Mouse (Mus musculus) adrenal gland, adult 18-20 months (tissue): ENCODE measurements around the gene Rras2. TPM values are rescaled to one million over a fixed set of nuclear protein-coding genes. Genes with fewer than 3 reads are reported as not detected.
A peak's percentile ranks its signal among the peaks of the same experiment; 100 is the strongest.

Experiments
- DNase-seq, 2 experiments: peaks; one replicate each; pipeline ENCODE4 v3.0.0; 2021 to 2022; ENCODE audit warnings: low spot score in 2 of 2
- total RNA-seq, 2 experiments: library from RNA; stranded (reverse); gene quantifications; 1 replicate in 1 of 2; 2 replicates in 1 of 2; pipeline ENCODE4 v1.2.3; 2021

Gene Rras2
- total RNA-seq, 2 experiments from 2014 or later, result 30.5 to 53.7 TPM

DNA sequence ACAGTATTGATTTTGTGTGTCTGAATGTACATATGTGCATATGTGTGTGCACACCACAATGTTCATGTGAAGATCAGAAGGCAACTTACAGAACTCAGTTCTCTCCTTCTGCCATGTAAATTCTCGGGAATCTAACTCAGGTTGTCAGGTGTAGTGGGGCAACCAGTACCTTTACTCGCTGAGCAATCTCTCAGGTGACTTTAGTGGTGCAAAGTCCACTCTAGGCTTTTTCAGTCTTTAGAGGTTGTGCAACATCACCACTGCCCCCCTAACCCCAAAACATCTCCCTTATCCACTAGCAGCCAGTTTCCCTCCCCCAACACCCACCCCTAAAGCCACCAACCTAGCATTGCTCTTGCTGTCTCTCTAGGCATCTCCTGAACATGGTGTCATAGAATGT, 43.0 kb downstream of the Rras2 start:
- no peak for DNase-seq

DNA sequence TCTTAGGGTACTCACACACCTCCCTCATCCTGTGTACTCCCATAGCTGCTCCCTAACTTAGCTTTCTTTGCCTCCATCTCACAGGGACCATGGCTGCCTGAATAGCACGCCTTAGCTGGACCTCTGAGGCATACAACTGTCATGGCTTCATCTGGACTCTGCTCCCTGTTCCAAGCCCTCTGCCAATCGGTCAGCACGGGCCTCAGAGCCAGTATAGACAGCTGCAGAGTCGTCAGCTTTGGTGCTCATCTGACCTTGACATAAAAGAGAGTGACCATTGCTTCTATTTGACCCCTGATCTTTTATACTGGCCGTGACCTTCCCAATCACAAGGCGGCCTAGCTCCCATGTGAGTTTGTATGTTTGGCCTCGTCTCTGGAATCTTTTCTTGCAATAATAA, 43.4 kb downstream of the Rras2 start:
- no peak for DNase-seq

DNA sequence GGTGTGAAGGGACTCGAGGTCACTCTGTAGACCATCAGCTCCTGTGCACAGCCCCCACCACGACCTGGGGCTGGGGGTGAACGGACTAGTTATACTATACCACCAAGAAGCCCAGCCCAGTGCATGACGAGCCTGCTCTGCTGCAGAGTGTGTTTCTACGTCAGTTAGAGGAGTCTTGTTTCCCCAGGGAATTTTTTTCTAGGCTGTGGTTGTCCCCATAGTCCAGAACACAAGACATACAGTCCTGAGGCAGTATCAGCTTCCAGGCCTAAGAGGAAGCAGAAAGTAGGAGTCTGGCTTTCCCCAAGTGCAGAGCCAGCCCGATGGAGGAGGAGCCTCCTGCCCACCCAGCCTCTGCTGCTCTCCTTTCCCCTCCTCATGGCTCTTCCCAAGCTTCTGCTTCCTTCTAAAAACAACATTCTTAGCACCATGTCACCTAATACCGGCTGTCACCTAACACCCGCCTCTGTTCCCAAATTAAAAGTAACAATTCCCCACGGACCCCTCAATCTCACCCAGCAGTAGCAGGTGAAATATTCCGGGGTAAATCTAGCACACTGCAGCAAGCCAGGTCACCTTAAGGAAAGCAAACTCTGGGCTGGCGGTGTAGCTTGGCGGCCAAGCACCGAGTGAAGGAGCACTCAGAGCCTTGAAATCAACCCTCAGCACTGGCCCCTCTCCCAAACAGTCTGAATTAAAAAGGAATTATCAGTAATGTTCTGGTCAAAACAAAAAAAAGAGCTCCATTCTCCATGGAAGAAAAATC, 45.5 kb downstream of the Rras2 start:
- DNase-seq, result no peak

DNA sequence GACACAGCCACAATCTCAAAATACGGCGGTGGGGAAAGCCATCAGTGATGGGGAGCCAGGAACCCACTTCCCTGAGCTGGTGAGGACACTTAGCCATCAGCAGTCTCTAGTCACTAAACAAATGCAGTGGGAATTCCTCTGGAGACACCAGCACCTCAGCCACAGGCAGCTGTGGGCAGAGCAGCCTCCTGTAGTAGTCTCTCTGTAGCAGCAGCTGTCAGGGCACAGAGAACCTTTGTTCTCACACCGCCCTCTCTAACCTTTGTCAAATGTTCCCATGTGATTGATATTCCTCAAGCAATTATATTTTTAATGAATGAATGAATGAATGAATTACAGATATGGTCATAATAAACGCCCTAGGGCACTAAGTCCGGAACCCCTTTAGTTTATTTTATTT, 46.2 kb downstream of the Rras2 start:
- no peak for DNase-seq

DNA sequence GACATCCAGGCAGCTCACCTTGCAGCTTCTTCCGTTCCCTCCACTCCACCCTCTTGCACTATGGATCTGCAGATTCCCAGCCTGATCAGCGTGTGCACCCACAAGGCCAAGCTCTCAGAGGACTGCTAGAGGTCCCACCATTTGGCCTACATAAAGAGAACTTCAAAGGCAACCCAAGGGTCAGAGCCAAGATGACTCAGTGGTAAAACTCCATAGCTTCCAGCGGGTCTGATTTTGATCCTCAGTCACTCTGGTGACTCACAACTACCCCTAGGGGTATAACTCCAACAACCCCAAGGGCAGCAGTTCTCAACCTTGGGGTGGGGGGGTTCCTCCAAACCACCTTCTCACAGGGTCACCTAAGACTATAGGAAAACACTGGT, 47.1 kb downstream of the Rras2 start:
- peak in 1 of 2 experiments; percentile 17 for DNase-seq

DNA sequence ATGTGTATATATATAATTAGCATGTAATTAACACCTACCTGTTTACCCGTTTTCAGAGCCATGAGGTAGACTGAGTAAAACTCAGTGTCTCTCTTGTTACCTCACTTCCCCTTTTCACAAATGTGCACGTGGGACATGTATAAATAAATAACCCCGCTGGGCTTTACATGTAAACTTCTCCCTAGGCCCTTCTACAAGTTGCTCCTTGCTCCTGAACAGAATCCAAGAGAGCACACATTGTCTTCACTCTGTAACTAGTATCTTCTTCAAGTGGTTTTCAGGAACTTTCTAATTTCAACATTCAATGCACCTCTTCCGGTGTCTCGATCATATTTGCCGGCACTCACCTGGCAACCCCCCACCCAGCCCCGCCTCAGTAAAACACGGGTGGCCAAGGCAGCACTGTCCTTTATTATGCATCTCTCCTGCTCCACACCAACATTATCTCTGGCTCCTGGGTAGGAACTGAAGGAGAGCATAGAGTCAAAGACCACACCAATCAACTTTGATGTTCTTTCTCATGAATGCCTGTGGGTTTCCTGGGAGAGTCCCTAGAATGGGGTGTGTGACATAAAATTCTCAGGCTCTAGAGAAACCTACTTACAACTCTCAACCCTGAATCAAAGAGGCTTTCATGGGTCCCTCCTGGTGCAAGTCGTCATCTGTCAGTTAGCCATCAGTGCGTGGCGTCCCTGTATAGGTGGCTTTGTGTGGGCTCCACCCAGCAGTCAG, 47.7 kb downstream of the Rras2 start:
- DNase-seq, result no peak

DNA sequence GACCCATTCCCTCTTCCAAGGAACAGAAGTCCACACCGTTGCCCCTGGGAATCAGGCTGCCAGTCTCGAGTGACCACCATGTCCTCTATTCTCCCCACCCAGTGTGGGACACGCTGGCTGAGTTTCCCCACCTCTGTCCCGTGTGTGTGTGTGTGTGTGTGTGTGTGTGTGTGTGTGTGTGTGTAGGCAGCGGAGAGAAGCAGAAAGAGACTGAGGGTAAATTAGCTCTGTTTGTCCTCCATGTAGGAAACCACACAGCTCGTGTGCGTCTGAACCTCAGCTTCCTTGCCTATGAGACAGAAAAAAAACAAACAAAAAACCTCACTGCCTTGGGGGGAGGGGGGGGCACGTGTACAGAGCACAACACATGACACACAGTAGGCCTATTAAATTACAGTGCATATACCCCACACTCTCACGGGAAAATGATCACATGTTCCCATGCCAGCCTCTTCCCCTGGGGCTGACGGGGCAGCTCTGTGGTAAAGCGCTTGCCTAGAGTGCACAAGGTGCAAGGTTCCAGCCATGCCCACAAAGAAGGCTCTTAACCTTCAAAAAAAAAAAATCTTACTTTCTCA, 48.5 kb downstream of the Rras2 start:
- no peak for DNase-seq

DNA sequence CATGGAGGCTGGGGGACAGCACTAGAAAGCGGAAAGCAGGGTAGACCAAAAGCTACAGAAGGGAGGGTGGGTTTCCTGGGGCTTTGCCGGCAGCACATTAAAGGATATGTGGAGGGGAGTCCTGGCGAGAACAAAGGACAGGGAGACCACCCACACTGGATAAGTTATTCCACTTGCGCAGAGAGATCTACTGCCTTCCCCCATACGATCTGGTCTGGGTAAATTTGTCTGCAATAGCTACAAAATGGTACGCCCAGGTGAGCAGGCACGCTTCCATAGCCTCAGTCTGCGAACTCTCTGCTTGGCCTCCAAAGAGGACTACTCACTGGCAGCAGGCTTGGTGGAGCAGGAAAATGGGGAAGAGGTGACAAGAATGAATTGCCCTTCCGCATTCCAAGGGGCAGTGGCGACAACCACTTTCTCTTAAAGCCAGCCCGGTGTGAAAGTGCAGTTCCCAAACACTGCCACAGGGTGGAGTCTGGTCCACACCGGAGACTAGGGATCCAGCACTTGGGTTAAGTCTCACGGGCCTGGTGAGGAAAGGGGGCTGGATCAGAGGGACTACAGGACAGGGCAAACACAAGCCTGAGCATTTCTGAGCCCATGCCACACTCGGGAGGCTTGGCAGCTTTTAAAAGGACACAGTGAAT, 50.9 kb downstream of the Rras2 start:
- peak; percentile 82 to 83 for DNase-seq

DNA sequence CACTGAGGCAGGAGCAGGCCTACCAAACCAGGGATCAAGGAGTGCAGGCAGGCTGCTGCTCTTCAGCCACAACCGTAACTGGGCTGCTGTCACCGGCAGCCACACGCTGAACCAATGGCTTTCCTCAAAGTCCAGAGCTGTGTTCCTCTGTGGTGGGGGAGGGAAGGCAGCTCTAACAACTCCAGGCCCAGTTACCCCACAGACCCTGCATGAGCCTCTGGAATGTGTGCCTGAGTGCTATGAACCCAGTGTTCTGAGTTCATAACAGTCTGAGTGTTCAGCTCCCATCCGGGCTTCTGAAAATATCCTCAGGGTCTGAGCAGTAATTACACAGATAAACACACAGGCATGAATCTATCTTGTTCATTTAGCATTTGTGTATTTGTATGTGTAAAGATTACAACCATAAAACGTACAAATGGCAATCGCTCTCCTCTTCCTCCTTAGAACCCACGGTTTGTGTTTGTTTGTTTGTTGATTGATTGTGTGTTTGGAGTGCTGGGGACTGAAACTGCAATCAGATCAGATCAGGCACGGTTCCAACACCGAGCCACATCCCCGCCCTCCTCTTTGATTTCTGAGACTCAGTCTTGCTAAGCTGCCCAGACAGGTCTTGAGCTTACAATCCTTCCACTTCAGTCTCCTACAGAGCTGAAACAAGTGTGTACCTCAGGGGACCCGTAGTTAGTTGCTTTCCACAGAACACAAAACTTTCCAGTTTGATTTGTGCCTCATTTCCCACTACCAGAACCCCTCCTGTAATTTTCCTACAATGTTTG, 52.0 kb downstream of the Rras2 start:
- DNase-seq, result no peak

DNA sequence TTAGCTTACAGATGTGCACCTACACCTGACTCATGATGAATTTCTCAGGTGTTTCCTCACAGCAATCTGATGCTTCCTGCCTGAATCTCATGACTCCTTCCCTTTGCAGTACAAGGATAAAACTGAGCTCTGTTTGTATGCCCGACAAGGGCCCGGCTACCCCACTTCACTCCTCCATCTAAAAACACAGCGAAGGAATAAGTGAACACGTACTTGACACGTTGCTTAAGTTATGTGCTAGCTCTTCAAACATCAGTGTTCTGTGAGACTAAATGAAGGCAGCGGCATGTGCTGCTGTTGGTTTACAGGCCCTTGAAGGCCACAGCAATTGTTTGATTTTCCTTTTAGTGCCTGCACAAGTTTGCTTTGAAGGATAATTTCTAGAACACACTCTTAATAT, 53.6 kb downstream of the Rras2 start:
- DNase-seq, result no peak

DNA sequence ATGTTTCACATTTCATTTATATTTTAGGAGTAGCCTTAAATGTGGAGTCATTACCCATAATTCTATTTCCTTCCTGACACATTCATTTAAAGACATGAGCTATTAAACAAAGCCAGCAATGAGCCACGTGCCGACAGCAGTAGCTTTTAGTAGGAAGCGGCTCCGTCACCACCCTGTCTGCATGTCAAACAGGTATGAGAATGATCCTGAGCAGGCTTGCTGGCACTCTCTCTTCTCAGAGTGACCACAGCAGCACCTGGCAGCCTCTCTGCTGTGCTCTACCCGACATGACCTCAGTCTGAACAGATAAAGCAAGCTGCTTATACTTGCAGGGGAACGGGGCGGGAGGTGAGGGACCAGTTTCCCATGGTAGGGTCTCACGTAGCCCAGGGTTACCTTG, 54.0 kb downstream of the Rras2 start:
- DNase-seq, result no peak

DNA sequence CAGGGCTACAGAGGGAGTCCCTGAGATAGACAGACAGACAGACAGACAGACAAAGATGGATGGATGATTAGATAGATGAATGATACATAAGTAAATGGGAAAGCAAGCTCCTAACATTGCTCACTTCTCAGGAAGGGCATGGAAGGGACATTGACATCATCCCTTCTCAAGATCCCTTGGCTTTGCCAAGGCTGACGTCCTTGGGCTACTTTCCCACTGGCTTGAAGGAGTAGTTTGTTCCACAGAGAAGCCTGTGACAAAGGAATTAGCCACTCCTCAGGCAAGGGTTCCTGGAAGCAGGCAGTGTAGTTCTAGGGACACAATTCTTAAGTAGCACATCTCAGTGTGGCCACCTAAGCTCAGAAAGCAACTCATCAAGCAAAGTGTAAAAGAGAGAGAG, 55.1 kb downstream of the Rras2 start:
- DNase-seq, result no peak

DNA sequence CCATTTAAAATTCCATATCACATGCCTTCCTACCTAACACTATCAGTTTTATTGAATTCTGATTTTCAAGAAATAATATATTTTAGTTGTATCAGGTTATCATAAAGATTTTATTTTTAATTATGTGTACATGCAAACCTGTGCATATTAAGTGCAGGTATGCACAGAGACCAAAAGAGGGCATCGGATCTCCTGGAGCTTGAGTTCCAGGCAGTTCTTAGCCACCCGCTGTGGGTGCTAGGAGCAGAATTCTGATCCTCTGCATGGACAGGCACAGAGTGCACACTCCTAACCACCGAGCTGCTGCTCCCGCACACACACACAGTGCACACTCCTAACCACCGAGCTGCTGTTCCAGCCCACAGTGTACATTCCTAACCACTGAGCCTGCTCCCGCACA, 57.1 kb downstream of the Rras2 start:
- no peak for DNase-seq

DNA sequence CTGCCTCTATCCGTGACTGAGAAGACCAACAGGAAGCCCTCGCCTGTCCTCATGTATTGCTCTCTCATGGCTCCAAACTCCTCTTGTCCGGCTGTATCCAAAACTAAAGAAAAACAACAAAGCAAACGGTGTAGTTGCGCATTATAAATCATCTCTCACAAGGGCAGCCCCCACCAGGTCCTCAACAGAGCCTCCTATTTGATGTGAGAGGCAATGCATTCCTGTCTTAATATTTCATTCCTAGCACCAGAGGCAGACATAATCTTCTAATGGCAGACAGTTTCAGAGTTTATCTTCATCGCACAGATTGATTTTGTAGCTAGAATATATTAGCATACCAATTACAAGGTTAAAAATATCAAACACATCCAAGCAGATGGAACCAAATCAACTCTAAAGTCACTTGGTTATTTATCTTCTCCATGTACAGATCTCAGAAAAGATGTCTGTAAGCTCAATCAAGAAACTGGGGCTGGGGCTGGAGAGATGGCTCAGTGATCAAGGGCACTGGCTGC, 58.6 kb downstream of the Rras2 start:
- no peak for DNase-seq

DNA sequence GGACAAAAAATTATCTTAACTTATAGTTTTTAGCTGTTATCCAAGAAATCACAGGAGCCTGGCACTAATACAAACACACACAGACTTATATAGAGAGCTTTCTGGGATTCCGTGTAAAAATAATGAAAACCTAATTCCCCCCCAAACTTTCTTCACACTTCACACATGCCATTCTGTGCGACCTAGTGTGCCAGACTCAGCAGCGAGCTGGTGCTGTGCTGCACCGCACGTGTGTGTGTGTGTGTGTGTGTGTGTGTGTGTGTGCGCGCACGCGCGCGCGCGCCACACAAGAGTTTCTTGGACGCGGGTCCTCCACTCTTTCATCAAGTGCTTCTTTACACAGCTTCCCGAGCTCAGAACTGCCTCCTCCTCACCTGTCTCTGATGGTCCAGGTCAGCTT, 59.4 kb downstream of the Rras2 start:
- DNase-seq, result no peak

DNA sequence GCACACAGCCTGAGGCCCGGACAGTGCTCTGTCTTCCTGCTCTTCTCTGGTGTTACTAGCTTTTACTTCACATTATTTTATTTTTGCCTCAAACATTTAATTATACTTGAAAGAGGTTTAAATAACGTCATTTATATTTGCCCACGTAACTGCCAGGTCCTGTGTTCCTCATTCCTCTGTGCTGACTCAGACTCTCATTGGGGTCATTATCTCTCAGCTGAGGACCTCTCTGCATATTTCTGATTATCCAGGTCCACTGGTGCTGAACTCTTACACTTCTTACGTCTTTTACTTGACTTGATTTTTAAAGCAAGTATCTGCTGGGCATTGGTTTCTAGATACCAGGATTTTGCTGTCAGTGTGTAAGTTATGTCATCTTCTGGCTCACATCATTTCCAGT, 63.9 kb downstream of the Rras2 start:
- no peak for DNase-seq

DNA sequence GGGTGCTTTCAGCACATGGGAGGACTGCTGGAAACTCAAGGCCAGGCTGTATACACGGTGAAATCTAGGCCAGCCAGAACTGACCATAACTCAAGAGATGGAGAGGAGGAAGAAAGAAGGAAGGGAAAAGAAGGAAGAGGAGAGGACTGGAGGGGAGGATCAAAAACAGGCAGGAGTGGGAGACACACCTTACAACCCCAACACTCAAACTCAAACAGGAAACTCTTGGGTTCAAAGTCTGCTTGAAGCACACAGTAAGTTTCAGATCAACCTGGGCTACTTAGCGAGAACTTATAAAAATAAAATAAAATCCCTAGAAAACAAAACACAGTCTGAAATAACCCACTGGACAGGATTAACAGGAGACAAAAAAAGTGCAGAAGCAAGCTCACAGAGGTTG, 71.8 kb downstream of the Rras2 start:
- no peak for DNase-seq

DNA sequence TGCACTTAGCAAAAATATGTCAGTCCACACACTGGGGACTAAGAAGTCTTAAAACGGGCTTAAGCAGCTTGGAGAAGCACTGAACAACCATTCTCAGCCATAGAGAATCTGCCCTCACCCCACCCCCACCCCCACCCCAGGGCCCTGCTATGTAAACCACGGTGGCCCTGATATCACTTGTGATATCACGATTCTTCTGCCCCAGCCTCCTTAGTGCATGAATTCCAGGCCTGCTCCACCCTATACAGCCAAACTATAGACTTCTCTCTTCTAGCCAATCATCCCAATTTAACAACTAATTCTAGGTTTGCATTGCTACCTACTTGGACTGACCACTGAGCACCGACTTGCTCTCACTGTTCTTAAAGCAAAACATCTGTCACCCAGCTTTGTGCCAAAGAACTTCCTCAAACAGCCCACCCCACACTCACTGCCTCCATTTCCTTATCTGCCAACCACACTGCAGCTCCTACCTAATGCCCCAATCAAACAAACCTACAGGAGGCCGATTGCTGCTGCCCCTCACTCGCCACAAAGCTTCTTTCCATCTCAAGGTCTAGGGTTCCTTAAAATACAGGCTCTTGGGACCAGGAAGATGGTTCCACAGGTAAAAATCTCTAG, 73.5 kb downstream of the Rras2 start:
- no peak for DNase-seq

DNA sequence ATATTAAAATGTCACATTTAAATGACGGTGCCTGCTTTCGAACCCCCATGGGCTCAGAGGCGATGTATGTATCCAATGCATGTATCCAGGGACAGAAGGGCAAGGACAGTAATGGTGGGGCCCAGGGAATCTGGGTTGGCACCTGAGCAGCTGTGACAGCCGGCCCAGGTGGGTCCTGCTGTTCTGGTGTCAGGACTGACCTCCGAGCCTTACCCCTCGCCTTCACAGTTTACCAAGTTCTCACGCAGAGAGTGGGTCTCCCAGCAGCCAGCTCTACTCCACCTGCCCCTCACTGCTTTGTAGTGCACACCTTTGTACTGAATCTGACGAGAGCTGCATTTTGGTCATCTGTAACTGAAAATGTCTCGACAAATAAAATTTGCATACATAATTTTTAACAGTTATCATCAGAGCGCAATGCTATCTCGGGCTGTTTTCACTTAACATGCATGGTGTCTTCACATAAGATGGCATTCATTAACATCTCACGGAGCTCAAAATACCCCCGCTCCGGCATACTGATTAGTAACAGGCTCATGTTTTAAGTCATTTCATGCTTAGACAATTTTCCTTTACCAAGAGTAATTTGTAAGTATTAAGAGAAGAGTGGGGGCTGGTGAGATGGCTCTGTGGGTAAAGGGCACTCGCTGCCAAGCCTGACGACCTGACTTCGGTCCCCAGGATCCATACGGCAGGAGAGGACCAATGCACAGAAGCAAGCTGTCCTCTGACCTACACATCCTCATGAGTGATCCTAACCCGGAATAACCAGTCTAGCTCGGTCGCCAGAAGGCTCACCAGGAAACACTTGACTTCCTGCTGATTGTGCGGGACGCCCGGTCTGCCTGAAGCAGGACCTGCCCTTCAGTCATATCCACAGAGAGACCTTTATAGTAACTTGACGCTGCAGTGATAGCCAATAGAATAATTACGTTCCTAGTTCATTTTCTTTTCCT, 74.3 kb downstream of the Rras2 start:
- DNase-seq, result no peak
